Mouse (Mus musculus): Measurements from ENCODE around the gene Tspan33. TPM values are rescaled to one million over a fixed set of nuclear protein-coding genes. Genes with fewer than 3 reads are reported as not detected.

Tspan33 gene
- total RNA-seq, 2 experiments from 2014 or later: 31.7 to 34.8 TPM

DNA sequence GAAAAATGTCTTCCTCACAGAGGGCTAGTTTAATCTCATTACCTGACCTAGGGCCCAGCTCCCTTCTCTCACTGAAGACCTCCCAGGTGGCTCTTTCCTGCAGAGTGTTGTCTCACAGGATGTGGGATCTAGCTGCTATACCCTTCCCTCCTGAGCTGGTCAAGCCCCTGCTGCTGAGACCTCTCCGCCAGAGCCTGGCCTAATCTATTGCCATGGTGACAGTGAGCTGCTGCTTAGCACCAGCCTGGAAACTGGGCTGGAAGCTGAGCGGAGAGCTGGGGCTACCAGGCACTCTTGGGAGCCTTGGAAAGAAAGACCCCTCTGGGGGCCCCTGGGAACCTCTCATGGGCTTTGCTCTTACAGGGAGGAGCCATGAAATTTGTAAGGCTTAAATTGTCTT lies 13.9 kb downstream of the Tspan33 start:
- H3K27ac ChIP-seq: no peak overlapping the region
- TF ChIP-seq CTCF (conservative IDR thresholded peaks at IDR 0.05): no peak
- no peak for DNase-seq (ENCODE audit: low spot score in 2 of 2)
- no peak overlapping the region for H3K4me3 ChIP-seq

DNA sequence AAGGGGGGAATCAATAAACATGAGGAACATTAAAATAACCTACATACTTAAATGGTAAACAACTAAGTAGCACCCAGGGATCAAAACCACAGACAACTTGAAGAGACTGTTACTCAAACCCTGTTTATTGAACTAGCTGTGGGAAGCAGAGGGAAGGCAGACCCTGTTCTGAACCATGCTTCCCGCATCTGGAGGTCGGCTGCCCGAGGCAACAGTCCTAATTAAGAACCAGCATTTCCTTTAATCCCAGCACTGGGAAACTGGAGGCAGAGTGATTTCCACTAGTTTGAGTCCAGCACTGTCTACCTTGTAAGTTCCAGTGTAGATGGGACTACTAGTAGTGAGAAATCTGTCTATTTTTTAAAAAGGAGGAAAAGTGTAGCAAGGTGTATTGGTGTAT lies 17.3 kb downstream of the Tspan33 start:
- DNase-seq (ENCODE audit: low spot score in 2 of 2): no peak
- no peak for TF ChIP-seq CTCF (conservative IDR thresholded peaks at IDR 0.05)
- no peak overlapping the region for H3K4me3 ChIP-seq
- H3K27ac ChIP-seq: no peak overlapping the region

DNA sequence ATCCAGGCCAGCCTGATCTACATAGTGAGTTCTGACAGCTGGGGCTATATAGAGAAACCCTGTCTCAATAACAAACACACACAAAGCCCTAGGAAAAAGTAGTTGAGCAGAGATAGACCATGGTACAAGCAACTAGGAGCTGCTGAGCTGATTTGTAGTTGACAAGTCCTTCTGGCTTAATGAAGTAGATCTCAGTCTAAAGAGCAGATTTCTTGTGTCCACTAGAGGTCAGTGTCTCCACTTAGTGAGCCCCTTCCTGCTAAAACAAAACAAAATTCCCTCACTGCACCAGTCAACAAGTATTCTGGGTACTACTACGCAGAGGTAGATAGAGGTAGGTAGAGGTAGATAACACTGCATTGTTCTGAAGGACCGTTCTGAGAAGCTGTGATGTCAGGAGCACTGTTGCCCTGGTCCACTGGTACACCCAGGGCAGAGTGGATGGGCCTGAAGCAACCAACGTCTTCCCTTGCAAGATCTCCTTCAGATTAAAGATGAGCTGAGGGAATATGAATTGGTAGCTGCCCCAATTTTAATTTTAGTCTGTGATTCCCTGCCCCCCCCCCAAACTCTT lies 18.1 kb downstream of the Tspan33 start:
- H3K4me3 ChIP-seq: no peak overlapping the region
- H3K27ac ChIP-seq: no peak overlapping the region
- DNase-seq (ENCODE audit: low spot score in 2 of 2): peak in 1 of 2 experiments; percentile 65
- TF ChIP-seq CTCF (conservative IDR thresholded peaks at IDR 0.05): peak; percentile 87

- no peak for TF ChIP-seq CTCF (conservative IDR thresholded peaks at IDR 0.05)
- peak in 1 of 2 experiments; percentile 51 for DNase-seq (ENCODE audit: low spot score in 2 of 2)
- Histone ChIP-seq H3K4me3 (no peak overlapping the region), H3K27ac (peak overlapping the region; percentile 90)
Observed at GRCm38 (mm10) chr6:29716624-29717365, 22.8 kb downstream of the Tspan33 start.

- no peak overlapping the region for H3K4me3 ChIP-seq
- DNase-seq (ENCODE audit: low spot score in 2 of 2): no peak
- peak; percentile 29 for TF ChIP-seq CTCF (conservative IDR thresholded peaks at IDR 0.05)
- peak overlapping the region; percentile 90 for H3K27ac ChIP-seq
Observed at GRCm38 (mm10) chr6:29717541-29717940, 23.5 kb downstream of the Tspan33 start.

DNA sequence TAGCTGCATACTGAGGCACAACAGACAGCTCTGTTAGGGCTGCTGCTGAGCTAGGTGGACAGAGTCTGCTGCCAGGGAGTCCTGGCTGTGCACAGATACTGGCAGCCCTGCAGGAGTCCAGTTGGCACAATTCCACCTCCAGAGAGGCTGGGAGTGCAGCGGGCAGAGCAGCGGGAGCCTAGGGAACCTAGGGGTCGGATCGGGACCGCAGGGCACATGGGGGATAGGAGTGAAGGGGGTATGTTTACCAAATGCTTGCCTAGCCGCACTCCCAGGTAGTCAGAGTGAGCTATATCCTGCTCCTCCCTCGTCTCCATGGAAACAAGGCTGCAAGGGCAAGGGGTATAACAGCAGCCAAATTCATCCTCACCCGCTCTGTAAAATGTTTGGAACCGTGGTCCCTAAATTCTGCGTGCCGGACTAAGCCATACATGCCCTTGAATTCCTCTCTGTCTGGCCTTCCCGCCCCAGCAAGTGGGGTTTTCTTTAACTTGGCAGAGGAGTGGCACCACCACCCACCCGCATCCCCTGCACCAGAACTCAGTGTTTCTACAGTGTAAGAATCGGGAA lies 24.0 kb downstream of the Tspan33 start:
- H3K27ac ChIP-seq: peak overlapping the region; percentile 90
- no peak for TF ChIP-seq CTCF (conservative IDR thresholded peaks at IDR 0.05)
- DNase-seq (ENCODE audit: low spot score in 2 of 2): peak in 1 of 2 experiments; percentile 50
- H3K4me3 ChIP-seq: peak overlapping the region; percentile 15; the same call in 1 of the 2 replicates

DNA sequence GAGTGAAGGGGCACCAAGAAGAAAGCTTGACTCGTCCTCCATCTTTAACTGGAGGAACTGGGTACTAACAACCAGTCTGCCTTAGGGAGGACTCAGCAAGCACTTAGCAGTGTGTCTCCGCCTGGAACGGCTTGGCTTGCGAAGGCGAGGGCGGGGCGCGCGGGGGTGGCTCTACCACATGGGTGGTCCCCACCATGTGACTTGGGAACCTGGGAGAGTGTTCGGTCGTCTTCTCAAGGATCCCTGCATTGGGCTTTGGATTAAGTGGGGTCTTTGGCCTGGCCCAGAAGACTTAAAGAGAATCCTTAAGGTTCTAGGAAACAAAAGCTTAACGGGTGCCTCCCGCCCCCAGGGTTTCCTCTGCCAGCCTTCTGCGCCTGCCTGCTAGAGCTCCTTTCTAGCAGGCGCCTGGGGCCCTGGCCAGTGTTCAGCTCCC lies 24.9 kb downstream of the Tspan33 start:
- no peak for TF ChIP-seq CTCF (conservative IDR thresholded peaks at IDR 0.05)
- DNase-seq (ENCODE audit: low spot score in 2 of 2): peak; percentile 71 to 72
- Histone ChIP-seq H3K27ac (peak overlapping the region; percentile 90), H3K4me3 (peak overlapping the region; percentile 48)

- no peak for TF ChIP-seq CTCF (conservative IDR thresholded peaks at IDR 0.05)
- Histone ChIP-seq H3K4me3 (no peak overlapping the region), H3K27ac (no peak overlapping the region)
Observed at GRCm38 (mm10) chr6:29721890-29722289, 27.9 kb downstream of the Tspan33 start.

GRCm38 (mm10) chr6:29726576-29727200 lies 32.7 kb downstream of the Tspan33 start:
- Histone ChIP-seq H3K27ac (no peak overlapping the region), H3K4me3 (no peak overlapping the region)
- DNase-seq (ENCODE audit: low spot score in 2 of 2): no peak
- TF ChIP-seq CTCF (conservative IDR thresholded peaks at IDR 0.05): no peak

More at GRCm38 (mm10) chr6:29721890-29722289, 27.9 kb downstream of the Tspan33 start:
- DNase-seq (ENCODE audit: low spot score in 2 of 2): no peak

DNA sequence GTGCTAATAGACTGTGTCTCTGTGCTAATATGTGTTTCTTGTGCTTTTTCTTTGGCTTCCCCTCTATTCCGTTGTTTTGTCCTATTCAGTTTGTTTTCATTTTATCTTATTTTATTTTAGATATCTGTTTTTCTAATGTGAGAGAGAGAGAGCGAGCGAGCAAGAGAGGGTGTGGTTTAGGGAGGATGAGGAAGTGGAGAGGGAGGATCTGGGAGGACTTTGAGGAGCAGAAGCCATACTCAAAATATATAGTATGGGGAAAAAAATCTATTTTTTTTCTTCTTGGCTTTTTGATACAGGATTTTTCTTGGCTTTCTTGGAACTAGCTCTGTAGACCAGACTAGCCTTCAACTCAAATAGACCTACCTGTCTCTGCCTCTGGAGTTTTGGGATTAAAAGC lies 34.0 kb downstream of the Tspan33 start:
- no peak for TF ChIP-seq CTCF (conservative IDR thresholded peaks at IDR 0.05)
- Histone ChIP-seq H3K27ac (no peak overlapping the region), H3K4me3 (no peak overlapping the region)
- no peak for DNase-seq (ENCODE audit: low spot score in 2 of 2)

DNA sequence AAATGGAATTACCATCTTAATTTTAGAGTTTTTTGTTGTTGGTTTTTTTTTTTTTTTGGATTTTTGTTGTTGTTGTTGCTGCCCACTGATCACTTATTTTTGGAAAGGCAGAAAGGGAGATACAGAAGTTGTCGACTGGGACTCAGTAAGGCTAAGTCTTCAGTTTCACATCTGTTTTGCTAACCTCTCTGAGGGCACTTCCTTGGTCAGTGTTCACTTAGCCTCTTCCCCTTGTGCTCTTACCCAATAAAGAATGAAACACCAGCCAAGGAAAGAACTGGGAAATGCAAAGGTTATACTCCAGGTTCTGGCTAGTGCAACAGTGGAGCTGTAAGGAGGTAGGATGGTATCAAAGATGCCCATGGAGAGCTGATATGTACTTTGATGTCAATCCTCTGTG lies 35.5 kb downstream of the Tspan33 start:
- H3K4me3 ChIP-seq: no peak overlapping the region
- no peak for DNase-seq (ENCODE audit: low spot score in 2 of 2)
- H3K27ac ChIP-seq: no peak overlapping the region
- TF ChIP-seq CTCF (conservative IDR thresholded peaks at IDR 0.05): no peak

DNA sequence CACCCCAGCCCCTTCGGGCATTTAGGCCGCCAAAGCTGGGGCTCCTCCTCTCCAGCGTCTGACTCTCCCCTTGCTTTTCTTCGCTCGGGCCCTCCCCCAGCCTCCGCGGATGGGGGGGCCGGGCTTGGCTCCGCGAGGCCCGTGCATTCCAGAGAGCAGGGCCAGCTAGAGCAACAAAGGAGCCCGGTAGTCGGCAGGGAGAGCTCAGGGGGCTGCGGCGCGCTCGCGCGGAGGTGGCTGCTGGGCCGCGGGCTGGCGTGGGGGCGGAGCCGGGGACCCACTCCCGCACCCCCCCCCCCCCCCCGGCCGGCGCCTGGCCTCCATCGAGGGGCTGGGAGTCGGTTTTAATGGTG lies 41.3 kb downstream of the Tspan33 start, which contains the start of gene Smo:
TSS of gene Smo (plus strand) at position 168 of the 353 bp plus-strand sequence.
- peak; percentile 40 to 52 for DNase-seq (ENCODE audit: low spot score in 2 of 2)
- Histone ChIP-seq H3K27ac (peak within 1 kb of the TSS; percentile 84), H3K4me3 (peak within 1 kb of the TSS; percentile 69)
- no peak for TF ChIP-seq CTCF (conservative IDR thresholded peaks at IDR 0.05)
